Mouse (Mus musculus): Measurements from ENCODE around the gene Rgp1. TPM values are rescaled to one million over a fixed set of nuclear protein-coding genes. Genes with fewer than 3 reads are reported as not detected.
"Not testable (repeated sequence)": the region's sequence is repeated elsewhere in the genome, so short reads cannot be mapped to it uniquely, and the experiment has no call there.

The Rgp1 gene
- polyA plus RNA-seq, 1 experiment from 2014 or later, result 25.2 TPM

- ATAC-seq (ENCODE audit: low FRiP score) (no peak), DNase-seq (ENCODE audit: low spot score, missing footprints) (no peak)
- Histone ChIP-seq H3K9ac (ENCODE audit: low read length) (no peak overlapping the region), H3K36me3 (ENCODE audit: control insufficient read depth, insufficient read depth, low read length) (peaks cover 53% of the 10 kb centered on the region), H3K27me3 (ENCODE audit: control insufficient read depth, insufficient read depth, low read length) (no peaks in the 10 kb centered on the region), H3K9me3 (ENCODE audit: control insufficient read depth, low read length) (no peaks in the 10 kb centered on the region), H3K4me2 (no peak overlapping the region), H3K4me1 (ENCODE audit: control insufficient read depth, insufficient read depth, low read length) (no peaks in the 10 kb centered on the region), H3K4me3 (ENCODE audit: low read depth, low read length) (no peak overlapping the region), H3K27ac (ENCODE audit: low read depth, low read length) (no peak overlapping the region)
- 93% methylated on average over 12 of the region's 12 CpGs for WGBS
These were observed 29.5 kb upstream of the Rgp1 start for GRCm38 (mm10) chr4:43549055-43549454.

GRCm38 (mm10) chr4:43551854-43552253 lies 26.7 kb upstream of the Rgp1 start:
- 92% methylated on average over 6 of the region's 6 CpGs for WGBS

DNA sequence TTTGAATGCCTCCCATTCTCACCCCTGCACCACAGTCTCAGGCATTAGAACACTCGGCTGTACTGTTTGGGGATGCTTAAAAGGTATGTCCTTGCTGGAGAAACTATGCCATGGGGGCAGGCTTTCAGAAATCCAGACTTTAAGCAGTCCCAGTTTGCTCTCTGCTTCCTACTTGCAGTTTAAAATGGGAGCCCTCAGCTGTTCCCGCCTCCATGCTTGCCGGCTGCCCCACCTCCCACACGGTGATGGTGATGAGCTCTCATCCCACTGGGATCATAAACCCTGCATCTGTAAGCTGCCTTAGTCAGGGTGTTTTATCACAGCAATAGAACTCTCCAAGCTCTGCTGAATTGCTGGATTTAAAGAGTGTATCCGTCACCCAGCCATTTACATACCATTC lies 26.1 kb upstream of the Rgp1 start:
- Histone ChIP-seq H3K36me3 (ENCODE audit: control insufficient read depth, insufficient read depth, low read length) (peaks cover 42% of the 10 kb centered on the region), H3K9me3 (ENCODE audit: control insufficient read depth, low read length) (no peaks in the 10 kb centered on the region), H3K27me3 (ENCODE audit: control insufficient read depth, insufficient read depth, low read length) (no peaks in the 10 kb centered on the region), H3K27ac (ENCODE audit: low read depth, low read length) (no peak overlapping the region), H3K9ac (ENCODE audit: low read length) (no peak overlapping the region), H3K4me2 (no peak overlapping the region), H3K4me3 (ENCODE audit: low read depth, low read length) (no peak overlapping the region), H3K4me1 (ENCODE audit: control insufficient read depth, insufficient read depth, low read length) (no peaks in the 10 kb centered on the region; the same call in 1 of the 2 replicates)
- DNase-seq (ENCODE audit: low spot score, missing footprints), result no peak
- WGBS, result 92% methylated on average over 5 of the region's 5 CpGs
- ATAC-seq (ENCODE audit: low FRiP score), result no peak

More at GRCm38 (mm10) chr4:43551854-43552253, 26.7 kb upstream of the Rgp1 start:
- not testable (repeated sequence) for DNase-seq (ENCODE audit: low spot score, missing footprints); H3K9me3 ChIP-seq (ENCODE audit: control insufficient read depth, low read length); H3K9ac ChIP-seq (ENCODE audit: low read length); H3K4me1 ChIP-seq (ENCODE audit: control insufficient read depth, insufficient read depth, low read length); H3K27me3 ChIP-seq (ENCODE audit: control insufficient read depth, insufficient read depth, low read length); H3K27ac ChIP-seq (ENCODE audit: low read depth, low read length); ATAC-seq (ENCODE audit: low FRiP score); H3K4me3 ChIP-seq (ENCODE audit: low read depth, low read length); H3K4me2 ChIP-seq
- peaks cover 47% of the 10 kb centered on the region for H3K36me3 ChIP-seq (ENCODE audit: control insufficient read depth, insufficient read depth, low read length)

DNA sequence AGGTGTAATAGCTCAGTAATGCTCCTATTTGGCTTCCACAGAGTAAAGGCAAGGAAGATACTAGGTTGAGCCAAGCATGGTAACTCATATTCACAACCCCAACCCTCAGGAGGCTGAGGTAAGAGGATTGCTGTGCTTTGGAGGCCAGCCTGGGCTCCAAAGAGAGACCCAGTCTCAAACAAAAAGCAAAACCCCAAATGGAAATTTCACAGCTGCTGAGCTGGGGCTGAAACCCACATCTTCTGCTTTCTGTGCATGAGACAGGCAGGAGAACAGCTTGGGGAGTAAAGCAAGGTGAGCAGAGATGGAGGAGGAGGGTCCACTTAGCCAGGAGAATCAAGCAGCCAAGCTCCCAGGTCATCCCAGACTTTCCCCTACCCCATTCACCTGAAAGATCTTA lies 24.6 kb upstream of the Rgp1 start:
- DNase-seq (ENCODE audit: low spot score, missing footprints), result no peak
- peaks cover 41% of the 10 kb centered on the region for H3K36me3 ChIP-seq (ENCODE audit: control insufficient read depth, insufficient read depth, low read length)

DNA sequence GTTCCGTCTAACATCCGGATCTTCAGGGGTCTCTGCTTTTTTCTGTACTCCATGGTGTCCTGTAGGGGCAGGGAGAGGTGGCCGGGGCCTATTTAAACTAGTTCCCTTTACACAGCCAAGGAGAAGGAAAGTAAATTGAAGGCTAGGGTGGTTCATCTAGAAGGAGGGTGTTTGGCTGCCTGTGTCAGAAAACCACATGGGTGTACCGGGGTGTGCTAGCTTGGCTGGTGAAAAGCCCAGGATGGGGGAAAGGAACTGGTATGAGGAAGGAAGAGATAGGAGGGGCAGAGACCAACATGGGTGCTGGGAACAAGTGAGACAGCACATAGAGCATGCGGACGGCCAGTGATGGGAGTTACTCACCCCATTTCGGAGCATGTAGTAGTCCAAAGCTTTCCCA lies 22.6 kb upstream of the Rgp1 start:
- Histone ChIP-seq H3K36me3 (ENCODE audit: control insufficient read depth, insufficient read depth, low read length) (peaks cover 26% of the 10 kb centered on the region), H3K27me3 (ENCODE audit: control insufficient read depth, insufficient read depth, low read length) (no peaks in the 10 kb centered on the region), H3K4me3 (ENCODE audit: low read depth, low read length) (no peak overlapping the region), H3K4me1 (ENCODE audit: control insufficient read depth, insufficient read depth, low read length) (peaks cover 19% of the 10 kb centered on the region), H3K9me3 (ENCODE audit: control insufficient read depth, low read length) (no peaks in the 10 kb centered on the region), H3K4me2 (no peak overlapping the region), H3K9ac (ENCODE audit: low read length) (no peak overlapping the region), H3K27ac (ENCODE audit: low read depth, low read length) (no peak overlapping the region)
- WGBS, result 95% methylated on average over 7 of the region's 7 CpGs
- DNase-seq (ENCODE audit: low spot score, missing footprints), result no peak
- no peak for ATAC-seq (ENCODE audit: low FRiP score)

More for the DNA sequence above, 24.6 kb upstream of the Rgp1 start:
- Histone ChIP-seq H3K27ac (ENCODE audit: low read depth, low read length) (no peak overlapping the region), H3K9me3 (ENCODE audit: control insufficient read depth, low read length) (no peaks in the 10 kb centered on the region), H3K4me2 (no peak overlapping the region), H3K4me1 (ENCODE audit: control insufficient read depth, insufficient read depth, low read length) (peaks cover 8% of the 10 kb centered on the region), H3K9ac (ENCODE audit: low read length) (no peak overlapping the region), H3K27me3 (ENCODE audit: control insufficient read depth, insufficient read depth, low read length) (no peaks in the 10 kb centered on the region), H3K4me3 (ENCODE audit: low read depth, low read length) (no peak overlapping the region)
- ATAC-seq (ENCODE audit: low FRiP score), result no peak

- WGBS, result 63% methylated on average over 5 of the region's 5 CpGs
- Histone ChIP-seq H3K4me3 (ENCODE audit: low read depth, low read length) (no peak overlapping the region), H3K9ac (ENCODE audit: low read length) (no peak overlapping the region), H3K27me3 (ENCODE audit: control insufficient read depth, insufficient read depth, low read length) (no peaks in the 10 kb centered on the region), H3K36me3 (ENCODE audit: control insufficient read depth, insufficient read depth, low read length) (peaks cover 14% of the 10 kb centered on the region; the same call in 1 of the 2 replicates), H3K4me1 (ENCODE audit: control insufficient read depth, insufficient read depth, low read length) (peaks cover 27% of the 10 kb centered on the region), H3K27ac (ENCODE audit: low read depth, low read length) (no peak overlapping the region), H3K4me2 (0 out of 2 replicates have a peak overlapping the region, but pooled peaks have one; percentile 19), H3K9me3 (ENCODE audit: control insufficient read depth, low read length) (no peaks in the 10 kb centered on the region)
- ATAC-seq (ENCODE audit: low FRiP score) (no peak), DNase-seq (ENCODE audit: low spot score, missing footprints) (no peak)
These were observed 20.4 kb upstream of the Rgp1 start for GRCm38 (mm10) chr4:43558028-43558630.

DNA sequence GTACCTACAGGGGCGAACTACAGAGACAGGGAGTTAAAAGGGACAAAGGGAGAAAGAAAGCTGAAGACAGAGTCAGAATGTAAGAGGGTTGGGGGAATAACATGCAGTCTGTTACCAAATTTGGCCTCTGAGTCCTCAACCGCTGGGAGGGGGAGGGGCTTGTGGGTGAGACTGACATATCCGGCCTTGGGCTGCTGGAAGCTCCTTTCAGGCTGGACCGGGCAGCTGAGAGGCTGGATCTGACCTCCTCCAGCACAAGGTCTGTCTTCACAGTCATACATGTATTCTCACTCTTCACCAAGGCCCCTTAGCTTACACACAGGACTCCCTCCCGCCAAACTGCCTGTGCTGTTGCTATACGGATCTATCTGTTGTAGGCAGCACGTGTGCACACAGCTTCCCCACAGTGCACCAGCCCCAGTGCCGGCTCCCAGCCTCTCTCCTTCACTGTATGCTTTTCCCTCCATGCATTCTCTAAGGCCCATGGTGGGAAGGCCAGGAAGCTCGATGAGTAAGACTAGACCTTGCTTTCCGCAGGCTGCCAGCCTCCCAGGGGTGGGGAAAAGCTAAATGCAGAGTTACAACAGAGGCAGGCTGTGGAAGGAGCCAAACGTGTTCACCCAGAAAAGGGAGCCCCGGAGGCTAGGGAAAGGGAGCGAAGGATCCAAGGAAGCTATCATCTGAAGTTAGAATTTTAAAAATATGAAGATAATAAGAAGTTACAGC lies 19.7 kb upstream of the Rgp1 start:
- H3K9me3 ChIP-seq (ENCODE audit: control insufficient read depth, low read length), result no peaks in the 10 kb centered on the region
- H3K27me3 ChIP-seq (ENCODE audit: control insufficient read depth, insufficient read depth, low read length), result no peaks in the 10 kb centered on the region
- H3K9ac ChIP-seq (ENCODE audit: low read length), result no peak overlapping the region
- H3K27ac ChIP-seq (ENCODE audit: low read depth, low read length), result no peak overlapping the region
- WGBS, result 39% methylated on average over 13 of the region's 13 CpGs
- no peak overlapping the region for H3K4me3 ChIP-seq (ENCODE audit: low read depth, low read length)
- ATAC-seq (ENCODE audit: low FRiP score) (no peak), DNase-seq (ENCODE audit: low spot score, missing footprints) (peak; percentile 89)
- H3K4me1 ChIP-seq (ENCODE audit: control insufficient read depth, insufficient read depth, low read length), result peaks cover 33% of the 10 kb centered on the region
- H3K36me3 ChIP-seq (ENCODE audit: control insufficient read depth, insufficient read depth, low read length), result peaks cover 8% of the 10 kb centered on the region; the same call in 1 of the 2 replicates
- peak overlapping the region; percentile 19; the same call in 1 of the 2 replicates for H3K4me2 ChIP-seq

DNA sequence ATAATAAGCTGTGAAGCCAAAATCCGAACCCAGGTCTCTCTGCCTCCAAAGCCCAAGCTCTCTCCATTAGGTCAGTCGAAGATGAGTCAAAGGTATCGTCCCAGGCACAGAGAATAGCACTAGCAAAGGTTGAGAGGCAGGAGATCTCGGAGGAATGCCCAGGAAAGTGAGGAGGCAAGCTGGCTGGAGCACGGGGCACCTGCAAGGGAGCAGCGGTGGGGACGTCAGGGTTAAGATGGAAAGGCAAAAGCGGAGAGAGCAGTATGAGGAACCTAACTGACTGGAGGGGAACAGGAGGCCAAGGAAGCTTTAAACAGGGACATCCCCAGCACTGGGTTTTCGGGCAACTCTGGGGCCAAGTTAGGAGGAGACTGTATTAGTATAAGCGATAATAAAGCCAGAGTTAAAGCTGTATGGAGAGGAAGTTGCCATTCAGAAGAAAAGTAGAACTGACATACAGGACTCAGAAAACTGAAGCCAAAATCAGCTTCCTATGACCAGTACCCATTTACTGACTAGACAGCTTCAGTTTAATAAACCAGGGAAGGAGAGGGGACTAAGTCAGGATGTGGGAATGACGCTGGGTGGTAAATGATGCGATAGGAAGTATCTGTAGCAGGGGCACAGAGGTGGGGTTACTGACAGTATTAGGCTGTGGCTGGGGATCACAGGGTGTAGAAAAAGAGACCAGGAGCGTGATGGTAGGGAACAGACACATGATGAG lies 18.8 kb upstream of the Rgp1 start:
- no peak for DNase-seq (ENCODE audit: low spot score, missing footprints)
- H3K9me3 ChIP-seq (ENCODE audit: control insufficient read depth, low read length), result no peaks in the 10 kb centered on the region
- ATAC-seq (ENCODE audit: low FRiP score), result no peak
- H3K4me1 ChIP-seq (ENCODE audit: control insufficient read depth, insufficient read depth, low read length), result peaks cover 33% of the 10 kb centered on the region
- H3K27me3 ChIP-seq (ENCODE audit: control insufficient read depth, insufficient read depth, low read length), result no peaks in the 10 kb centered on the region
- no peak overlapping the region for H3K9ac ChIP-seq (ENCODE audit: low read length)
- WGBS, result 83% methylated on average over 13 of the region's 13 CpGs
- no peak overlapping the region for H3K4me3 ChIP-seq (ENCODE audit: low read depth, low read length)
- peak overlapping the region; percentile 11; the same call in 1 of the 2 replicates for H3K4me2 ChIP-seq
- peaks cover 6% of the 10 kb centered on the region; the same call in 1 of the 2 replicates for H3K36me3 ChIP-seq (ENCODE audit: control insufficient read depth, insufficient read depth, low read length)
- no peak overlapping the region for H3K27ac ChIP-seq (ENCODE audit: low read depth, low read length)

DNA sequence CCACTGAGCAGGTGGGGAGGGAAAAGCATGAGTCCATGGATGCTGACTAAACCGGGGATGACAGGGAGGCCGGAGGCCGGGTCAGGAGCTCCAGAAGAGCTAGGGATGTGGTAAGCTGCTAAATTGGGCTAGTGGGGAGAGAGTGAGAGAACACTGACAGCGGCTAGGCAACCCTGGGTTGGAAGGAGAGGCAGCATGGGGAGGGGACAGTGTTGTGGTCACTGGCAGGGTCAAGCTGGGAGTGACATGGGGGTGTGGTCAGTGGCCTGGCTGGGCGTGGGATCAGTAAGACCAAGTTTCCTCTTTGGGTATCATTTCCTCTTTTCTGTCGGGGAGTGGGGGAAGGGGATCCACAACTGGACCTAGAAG lies 18.3 kb upstream of the Rgp1 start:
- DNase-seq (ENCODE audit: low spot score, missing footprints), result no peak
- H3K9me3 ChIP-seq (ENCODE audit: control insufficient read depth, low read length), result no peaks in the 10 kb centered on the region
- no peak overlapping the region for H3K27ac ChIP-seq (ENCODE audit: low read depth, low read length)
- peaks cover 4% of the 10 kb centered on the region; the same call in 1 of the 2 replicates for H3K36me3 ChIP-seq (ENCODE audit: control insufficient read depth, insufficient read depth, low read length)
- peak overlapping the region; percentile 11; the same call in 1 of the 2 replicates for H3K4me2 ChIP-seq
- no peaks in the 10 kb centered on the region for H3K27me3 ChIP-seq (ENCODE audit: control insufficient read depth, insufficient read depth, low read length)
- no peak overlapping the region for H3K9ac ChIP-seq (ENCODE audit: low read length)
- no peak for ATAC-seq (ENCODE audit: low FRiP score)
- H3K4me3 ChIP-seq (ENCODE audit: low read depth, low read length), result no peak overlapping the region
- WGBS, result 54% methylated on average over 6 of the region's 6 CpGs
- H3K4me1 ChIP-seq (ENCODE audit: control insufficient read depth, insufficient read depth, low read length), result peaks cover 33% of the 10 kb centered on the region
